Mouse (Mus musculus): ENCODE results near the gene Qpctl.
"Not testable (repeated sequence)": the region's sequence is repeated elsewhere in the genome, so short reads cannot be mapped to it uniquely, and the experiment has no call there.

The Qpctl gene

GRCm38 (mm10) chr7:19162928-19163327 is 13.8 kb upstream of the Qpctl start:
- DNase-seq = no peak

- DNase-seq = peak; percentile 66
Measured at GRCm38 (mm10) chr7:19160115-19160514, 11.0 kb upstream of the Qpctl start.

GRCm38 (mm10) chr7:19159411-19159810 is 10.3 kb upstream of the Qpctl start:
- DNase-seq = no peak

- no peak for DNase-seq
Measured at GRCm38 (mm10) chr7:19158601-19159000, 9.5 kb upstream of the Qpctl start.

GRCm38 (mm10) chr7:19157160-19157800 is 8.2 kb upstream of the Qpctl start:
- DNase-seq = peak; percentile 85

- DNase-seq = no peak
Measured at GRCm38 (mm10) chr7:19155825-19156475, 6.9 kb upstream of the Qpctl start.

GRCm38 (mm10) chr7:19154796-19155195 is 5.7 kb upstream of the Qpctl start:
- no peak for DNase-seq

GRCm38 (mm10) chr7:19151121-19151520 is 2.0 kb upstream of the Qpctl start:
- DNase-seq = not testable (repeated sequence)

GRCm38 (mm10) chr7:19149626-19150025 is 535 bp upstream of the Qpctl start, which contains the start of gene Snrpd2:
Gene Snrpd2, plus strand, starts transcription at chr7:19149722.
- peak; percentile 98 for DNase-seq

GRCm38 (mm10) chr7:19148180-19148874 is 764 bp downstream of the Qpctl start:
- DNase-seq = no peak

- DNase-seq = peak; percentile 28
Measured at GRCm38 (mm10) chr7:19147497-19148045, 1.5 kb downstream of the Qpctl start.

GRCm38 (mm10) chr7:19146793-19147192 is 2.3 kb downstream of the Qpctl start:
- no peak for DNase-seq

- DNase-seq = peak; percentile 56
Measured at GRCm38 (mm10) chr7:19137380-19137779, 11.7 kb downstream of the Qpctl start.

- DNase-seq = no peak
Measured at GRCm38 (mm10) chr7:19136673-19137334, 12.3 kb downstream of the Qpctl start.

GRCm38 (mm10) chr7:19136168-19136567 is 12.9 kb downstream of the Qpctl start:
- DNase-seq = no peak

- DNase-seq = peak; percentile 99
Measured at GRCm38 (mm10) chr7:19131324-19131848, 17.7 kb downstream of the Qpctl start.

GRCm38 (mm10) chr7:19130657-19131056 is 18.4 kb downstream of the Qpctl start:
- no peak for DNase-seq

- no peak for DNase-seq
Measured at GRCm38 (mm10) chr7:19129396-19129795, 19.7 kb downstream of the Qpctl start.

- DNase-seq = no peak
Measured at GRCm38 (mm10) chr7:19127744-19128143, 21.3 kb downstream of the Qpctl start.

GRCm38 (mm10) chr7:19124713-19125112 is 24.4 kb downstream of the Qpctl start:
- no peak for DNase-seq

- no peak for DNase-seq
Measured at GRCm38 (mm10) chr7:19121686-19122085, 27.4 kb downstream of the Qpctl start.

GRCm38 (mm10) chr7:19119631-19120429 is 29.3 kb downstream of the Qpctl start, which contains the start of gene Fbxo46:
Gene Fbxo46, plus strand, starts transcription at chr7:19119859.
- peak; percentile 97 for DNase-seq

All from embryo, embryonic 11 days (tissue).